Mouse (Mus musculus): ENCODE measurements around the gene Rps18.
"Not testable (repeated sequence)": the region's sequence is repeated elsewhere in the genome, so short reads cannot be mapped to it uniquely, and the experiment has no call there.

DNA sequence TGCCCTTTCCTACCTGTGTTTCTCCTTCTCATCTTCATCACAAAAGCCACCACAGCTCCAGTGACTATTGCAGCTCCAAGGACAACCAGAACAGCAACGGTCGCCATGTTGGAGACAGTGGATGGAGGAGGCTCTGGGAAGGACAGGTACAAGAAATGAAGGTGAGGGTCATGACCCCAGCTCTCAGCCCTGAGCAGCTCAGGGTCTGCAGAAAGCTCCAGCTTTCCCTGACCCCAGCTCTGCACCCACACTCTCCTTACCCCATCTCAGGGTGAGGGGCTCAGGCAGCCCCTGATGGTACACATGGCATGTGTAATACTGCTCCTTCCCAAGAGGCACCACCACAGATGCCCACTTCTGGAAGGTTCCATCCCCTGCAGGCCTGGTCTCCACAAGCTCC lies 41.2 kb upstream of the Rps18 start:
- TF ChIP-seq POLR2A (IDR thresholded peaks at IDR 0.05; ENCODE audit: borderline replicate concordance, low read depth, low read length); CTCF (IDR thresholded peaks at IDR 0.05; ENCODE audit: low read depth, low read length): not testable (repeated sequence)
